In genomic region chr14:27337156-27337555, GRCm38 (mm10) we compare ENCODE assay signal across 8 mouse cellular contexts.
DNase-seq lines count a peak whose midpoint lies in the region; ATAC-seq lines count a peak whose summit lies in the region.

No protein-coding gene starts in this region.

- H3K4me1 ChIP-seq in heart, embryonic 10.5 days = peaks cover 33% of the 10 kb centered on the region
- H3K4me1 ChIP-seq in neural tube, embryonic 12.5 days = peaks cover 13% of the 10 kb centered on the region; the same call in 1 of the 2 replicates
- H3K4me1 ChIP-seq in stomach, embryonic 15.5 days = peaks cover 11% of the 10 kb centered on the region; the same call in 1 of the 2 replicates
- H3K4me1 ChIP-seq in forebrain, embryonic 12.5 days = peaks cover 15% of the 10 kb centered on the region

- WGBS in heart, embryonic 10.5 days = 53% methylated on average over 6 of the region's 6 CpGs
- 66% methylated on average over 6 of the region's 6 CpGs for whole genome bisulfite sequencing in neural tube, embryonic 12.5 days
- 49% methylated on average over 6 of the region's 6 CpGs for WGBS in stomach, embryonic 15.5 days
- WGBS in forebrain, embryonic 12.5 days = 73% methylated on average over 6 of the region's 6 CpGs

- peaks cover 21% of the 10 kb centered on the region for H3K27me3 ChIP-seq in heart, embryonic 10.5 days (ENCODE audit: insufficient read depth, poor library complexity, severe bottlenecking)
- peaks cover 23% of the 10 kb centered on the region for H3K27me3 ChIP-seq in neural tube, embryonic 12.5 days (replicated peaks)
- H3K27me3 ChIP-seq in stomach, embryonic 15.5 days (replicated peaks) = no peaks in the 10 kb centered on the region
- H3K27me3 ChIP-seq in forebrain, embryonic 12.5 days = peaks cover 35% of the 10 kb centered on the region

- H3K9ac ChIP-seq in neural tube, embryonic 12.5 days = no peak overlapping the region
- H3K9ac ChIP-seq in stomach, embryonic 15.5 days = no peak overlapping the region
- H3K9ac ChIP-seq in forebrain, embryonic 12.5 days = no peak overlapping the region

- H3K36me3 ChIP-seq in heart, embryonic 10.5 days = no peaks in the 10 kb centered on the region
- no peaks in the 10 kb centered on the region for H3K36me3 ChIP-seq in neural tube, embryonic 12.5 days
- no peaks in the 10 kb centered on the region for H3K36me3 ChIP-seq in stomach, embryonic 15.5 days
- no peaks in the 10 kb centered on the region for H3K36me3 ChIP-seq in forebrain, embryonic 12.5 days (replicated peaks)

- no peaks in the 10 kb centered on the region for H3K9me3 ChIP-seq in heart, embryonic 10.5 days
- no peaks in the 10 kb centered on the region for H3K9me3 ChIP-seq in neural tube, embryonic 12.5 days
- no peaks in the 10 kb centered on the region for H3K9me3 ChIP-seq in stomach, embryonic 15.5 days
- H3K9me3 ChIP-seq in forebrain, embryonic 12.5 days = no peaks in the 10 kb centered on the region

- H3K27ac ChIP-seq in heart, embryonic 10.5 days = no peak overlapping the region
- no peak overlapping the region for H3K27ac ChIP-seq in neural tube, embryonic 12.5 days
- no peak overlapping the region for H3K27ac ChIP-seq in stomach, embryonic 15.5 days
- H3K27ac ChIP-seq in forebrain, embryonic 12.5 days = no peak overlapping the region

- H3K4me2 ChIP-seq in neural tube, embryonic 12.5 days (replicated peaks) = peak overlapping the region; percentile 98
- H3K4me2 ChIP-seq in stomach, embryonic 15.5 days = peak overlapping the region; percentile 99
- H3K4me2 ChIP-seq in forebrain, embryonic 12.5 days = no peak overlapping the region

- no peak for DNase-seq in heart, embryonic 10.5 days (ENCODE audit: low spot score)
- DNase-seq in heart, adult 11 months = no peak
- DNase-seq in neural tube, embryonic 10.5 days (ENCODE audit: extremely low spot score, low spot score) = no peak
- DNase-seq in urinary bladder, postnatal 36 days (ENCODE audit: low spot score in 2 of 2) = no peak

- peak overlapping the region; percentile 72; the same call in 1 of the 2 replicates for H3K4me3 ChIP-seq in heart, embryonic 10.5 days
- no peak overlapping the region for H3K4me3 ChIP-seq in neural tube, embryonic 12.5 days
- H3K4me3 ChIP-seq in stomach, embryonic 15.5 days (replicated peaks) = peak overlapping the region; percentile 59
- no peak overlapping the region for H3K4me3 ChIP-seq in forebrain, embryonic 12.5 days (replicated peaks)

- ATAC-seq in neural tube, embryonic 12.5 days (ENCODE audit: low FRiP score, low read depth) = no peak
- ATAC-seq in inflammation-experienced regulatory T-cells, adult 6 months = peak; percentile 8
- no peak for ATAC-seq in stomach, embryonic 15.5 days (ENCODE audit: insufficient read depth, low FRiP score, low read depth)
- no peak for ATAC-seq in forebrain, embryonic 12.5 days (ENCODE audit: low FRiP score)

Comparison
In these comparisons a context has a peak if more than half of its experiments do, and no peak if none do; other contexts are left out.
1. H3K4me3 ChIP-seq: peak in heart, embryonic 10.5 days (single experiment) and stomach, embryonic 15.5 days (single experiment); none in neural tube, embryonic 12.5 days (single experiment) and forebrain, embryonic 12.5 days (single experiment).